Mouse (Mus musculus) lung, postnatal 0 days (tissue): Measurements from ENCODE around the gene Fgl2. TPM values are rescaled to one million over a fixed set of nuclear protein-coding genes. Genes with fewer than 3 reads are reported as not detected.

ENCODE experiments used
- ATAC-seq: fragments of 200-750 bp; cut with Nextera tagmentation; 2 replicates; pipeline ENCODE4 v1.8.0; 2017; ENCODE audit warnings: moderate library complexity
- DNase-seq: peaks from one replicate; pipeline ENCODE4 v3.0.0-alpha.2; 2016; ENCODE audit warnings: low spot score
- H3K27ac ChIP-seq: fragments of 300-500 bp; sonication (generic); 2 replicates; pipeline ENCODE4 v1.5.1; 2014; ENCODE audit warnings: antibody characterized with exemption, mild to moderate bottlenecking, low read length, mixed read lengths
- H3K27me3 ChIP-seq: fragments of 300-500 bp; sonication (generic); replicated peaks from 2 replicates; pipeline ENCODE4 v1.6.1; 2014; ENCODE audit warnings: low read length, mixed read lengths; ENCODE audit not compliant: insufficient read depth
- H3K36me3 ChIP-seq: fragments of 300-500 bp; sonication (generic); 2 replicates; pipeline ENCODE4 v1.6.1; 2014; ENCODE audit warnings: low read length, mixed read lengths; ENCODE audit not compliant: insufficient read depth
- H3K4me1 ChIP-seq: fragments of 300-500 bp; sonication (generic); 2 replicates; pipeline ENCODE4 v1.6.1; 2014; ENCODE audit warnings: antibody characterized with exemption, low read depth, low read length, mixed read lengths; ENCODE audit not compliant: insufficient read depth
- H3K4me2 ChIP-seq: fragments of 300-500 bp; sonication (generic); replicated peaks from 2 replicates; pipeline ENCODE4 v1.6.1; 2014; ENCODE audit warnings: low read depth, mild to moderate bottlenecking, low read length, moderate library complexity, mixed read lengths
- H3K4me3 ChIP-seq: fragments of 300-500 bp; sonication (generic); 2 replicates; pipeline ENCODE4 v1.5.1; 2014; ENCODE audit warnings: low read depth, low read length
- H3K9ac ChIP-seq: fragments of 300-500 bp; sonication (generic); replicated peaks from 2 replicates; pipeline ENCODE4 v1.6.1; 2014; ENCODE audit warnings: low read depth, mild to moderate bottlenecking
- H3K9me3 ChIP-seq: fragments of 300-500 bp; sonication (generic); 2 replicates; pipeline ENCODE4 v1.6.1; 2016; ENCODE audit warnings: low read length, mixed read lengths
- CTCF ChIP-seq: IDR thresholded peaks from 2 replicates; pipeline ENCODE4 v1.5.1; 2016; ENCODE audit warnings: antibody characterized with exemption, mild to moderate bottlenecking
- EP300 ChIP-seq: IDR thresholded peaks from 2 replicates; pipeline ENCODE4 v1.6.1; 2016; ENCODE audit warnings: antibody characterized with exemption, mild to moderate bottlenecking, control low read depth
- WGBS: fragments of 180-500 bp; shearing (Covaris S2); extraction: QIAGEN DNeasy Blood & Tissue Kit; methylation state at CpG from one replicate; pipeline ENCODE4 v1.1.7; 2014; 5-methylcytosine and 5-hydroxymethylcytosine counted together
- polyA plus RNA-seq: library from polyadenylated mRNA; unstranded; fragments of >200 nt; fragmentation: Nextera tagmentation; extraction: Ambion mirVana; gene quantifications from 2 replicates; pipeline ENCODE4 v1.2.1, GENCODE M21; 2015

The Fgl2 gene
- polyA plus RNA-seq, 1 experiment from 2014 or later = 8.7 TPM

DNA sequence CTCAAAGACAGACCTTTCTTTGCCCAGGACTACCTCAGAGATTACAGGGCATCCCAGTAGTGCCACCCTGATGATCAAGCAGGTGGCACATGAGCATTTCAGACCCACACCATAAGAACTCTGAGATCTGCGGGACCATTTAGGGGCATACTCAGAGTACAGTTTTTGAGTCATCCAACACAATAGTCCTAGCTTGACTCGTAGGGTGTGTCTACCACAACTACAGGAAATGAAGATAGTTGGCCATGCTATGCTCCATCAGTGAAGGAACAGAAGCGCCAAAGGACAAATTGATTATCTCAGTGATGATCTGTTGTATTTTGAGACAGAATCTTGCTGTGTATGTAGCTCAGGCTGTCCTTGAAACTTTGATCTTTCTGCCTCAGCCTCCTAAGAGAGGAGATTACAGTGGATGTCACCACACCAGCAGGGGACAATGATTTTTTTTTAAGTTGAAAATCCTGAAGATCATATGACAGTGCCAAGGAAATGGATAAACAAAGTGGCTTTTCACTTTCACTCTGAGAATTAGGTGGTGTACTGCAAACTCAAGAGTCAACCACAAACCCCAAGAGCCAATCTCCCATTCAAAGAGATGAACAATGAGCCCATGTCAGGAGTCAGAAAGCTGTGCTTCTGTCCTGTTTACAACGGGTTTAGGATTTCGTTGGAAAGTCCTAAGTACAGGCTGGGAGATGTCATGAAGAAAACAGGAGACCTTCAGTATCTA lies 2.1 kb upstream of the Fgl2 start:
- no peaks in the 10 kb centered on the region for H3K9me3 ChIP-seq
- TF ChIP-seq CTCF = no peak
- TF ChIP-seq EP300 = no peak
- no peak overlapping the region for H3K4me2 ChIP-seq
- no peaks in the 10 kb centered on the region for H3K27me3 ChIP-seq
- no peaks in the 10 kb centered on the region for H3K4me1 ChIP-seq
- H3K9ac ChIP-seq = no peak overlapping the region
- WGBS = 84% methylated on average over 5 of the region's 5 CpGs
- no peaks in the 10 kb centered on the region for H3K36me3 ChIP-seq
- ATAC-seq = no peak
- H3K27ac ChIP-seq = no peak overlapping the region
- H3K4me3 ChIP-seq = no peak overlapping the region
- DNase-seq = no peak

DNA sequence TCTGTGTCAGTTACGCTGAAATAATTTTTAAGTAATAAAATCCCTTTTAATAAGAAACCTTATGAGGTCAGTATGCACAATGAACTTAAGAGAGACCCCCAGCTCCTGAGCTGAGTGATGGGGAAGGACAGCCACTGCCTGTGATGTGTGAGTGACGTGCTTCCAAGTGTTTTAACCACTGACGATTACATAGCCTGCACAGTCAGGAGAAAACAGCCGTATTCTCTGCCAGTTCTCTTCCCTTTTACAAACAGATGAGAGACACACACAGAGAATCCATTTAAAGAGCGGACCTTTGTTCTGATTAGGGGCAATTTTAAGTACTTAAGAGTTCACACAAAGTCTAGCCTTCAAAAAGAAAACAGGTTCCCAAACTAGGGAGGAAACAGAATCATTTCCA lies 522 bp upstream of the Fgl2 start:
- no peak overlapping the region for H3K27ac ChIP-seq
- H3K9ac ChIP-seq = no peak overlapping the region
- WGBS = 48% methylated on average over 5 of the region's 5 CpGs
- DNase-seq (no peak), ATAC-seq (no peak)
- 0 out of 2 replicates have a peak overlapping the region, but pooled peaks have one; percentile 34 for H3K4me3 ChIP-seq
- H3K27me3 ChIP-seq = no peaks in the 10 kb centered on the region
- H3K9me3 ChIP-seq = no peaks in the 10 kb centered on the region
- no peaks in the 10 kb centered on the region for H3K4me1 ChIP-seq
- H3K36me3 ChIP-seq = no peaks in the 10 kb centered on the region
- H3K4me2 ChIP-seq = peak overlapping the region; percentile 67
- TF ChIP-seq CTCF (no peak), EP300 (no peak)

DNA sequence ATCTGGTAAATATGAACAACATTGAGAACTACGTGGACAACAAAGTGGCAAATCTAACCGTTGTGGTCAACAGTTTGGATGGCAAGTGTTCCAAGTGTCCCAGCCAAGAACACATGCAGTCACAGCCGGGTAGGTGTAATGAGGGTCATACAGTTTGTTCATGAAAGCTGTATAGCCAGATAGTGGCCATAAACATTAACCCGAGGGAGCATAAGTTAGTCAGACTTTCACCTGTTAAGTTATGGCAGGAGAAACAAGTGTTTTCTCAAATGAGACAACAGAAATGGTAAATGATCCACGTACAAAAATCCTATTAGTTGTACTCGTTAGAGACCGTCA lies 707 bp downstream of the Fgl2 start:
- Histone ChIP-seq H3K4me2 (peak overlapping the region; percentile 67), H3K9ac (no peak overlapping the region), H3K27me3 (no peaks in the 10 kb centered on the region), H3K27ac (no peak overlapping the region), H3K4me1 (no peaks in the 10 kb centered on the region), H3K4me3 (peak overlapping the region; percentile 34; the same call in 1 of the 2 replicates), H3K9me3 (no peaks in the 10 kb centered on the region), H3K36me3 (no peaks in the 10 kb centered on the region)
- 49% methylated on average over 7 of the region's 7 CpGs for WGBS
- DNase-seq (no peak), ATAC-seq (no peak)
- TF ChIP-seq CTCF (no peak), EP300 (no peak)

DNA sequence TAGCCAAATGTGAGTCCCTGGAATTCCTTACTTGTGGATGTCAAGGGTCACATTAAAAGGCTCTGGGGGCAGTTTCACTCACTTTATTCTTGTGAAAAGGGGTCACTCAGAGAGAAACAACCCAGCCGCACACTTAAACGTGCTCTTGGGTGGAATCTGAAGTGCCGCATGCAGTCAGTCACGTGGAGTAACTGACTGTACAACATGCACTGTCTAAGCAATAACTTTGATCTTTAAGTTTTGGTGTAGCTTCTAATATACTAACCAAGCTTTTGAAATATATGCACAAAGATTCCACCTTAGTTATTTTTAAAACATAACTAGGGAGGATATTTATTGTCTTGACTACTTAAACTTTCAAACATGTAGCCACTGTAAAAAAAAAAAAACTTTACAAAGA lies 4.5 kb downstream of the Fgl2 start:
- H3K9me3 ChIP-seq = no peaks in the 10 kb centered on the region
- H3K9ac ChIP-seq = no peak overlapping the region
- H3K4me2 ChIP-seq = no peak overlapping the region
- H3K27ac ChIP-seq = no peak overlapping the region
- no peaks in the 10 kb centered on the region for H3K36me3 ChIP-seq
- no peak overlapping the region for H3K4me3 ChIP-seq
- H3K4me1 ChIP-seq = no peaks in the 10 kb centered on the region
- DNase-seq = no peak
- 51% methylated on average over 4 of the region's 4 CpGs for WGBS
- ATAC-seq = no peak
- no peaks in the 10 kb centered on the region for H3K27me3 ChIP-seq
- TF ChIP-seq EP300 (no peak), CTCF (no peak)

DNA sequence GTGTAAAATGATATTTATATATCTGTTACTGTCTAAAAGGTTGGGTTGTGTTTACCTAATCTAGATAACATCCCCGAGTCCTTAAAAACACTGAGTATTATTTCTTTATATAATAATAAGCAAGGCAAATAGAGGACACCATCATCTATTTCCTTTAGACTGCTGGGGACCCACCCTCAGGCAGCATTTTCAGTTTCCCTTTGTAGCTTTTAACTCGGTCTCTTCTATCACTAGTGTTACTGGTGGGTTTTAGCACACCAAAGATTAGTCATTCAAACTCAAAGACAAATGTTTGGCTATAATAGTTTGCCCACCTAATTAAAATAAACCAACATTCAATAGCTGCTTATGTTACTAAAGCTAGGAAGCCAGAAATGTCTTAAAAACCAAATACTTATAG lies 6.0 kb downstream of the Fgl2 start:
- no peak overlapping the region for H3K27ac ChIP-seq
- no peak for ATAC-seq
- no peaks in the 10 kb centered on the region for H3K4me1 ChIP-seq
- H3K27me3 ChIP-seq = no peaks in the 10 kb centered on the region
- H3K9ac ChIP-seq = no peak overlapping the region
- 25% methylated on average over 2 of the region's 2 CpGs for WGBS
- TF ChIP-seq CTCF (no peak), EP300 (no peak)
- H3K9me3 ChIP-seq = no peaks in the 10 kb centered on the region
- H3K4me2 ChIP-seq = no peak overlapping the region
- H3K4me3 ChIP-seq = no peak overlapping the region
- DNase-seq = no peak
- H3K36me3 ChIP-seq = no peaks in the 10 kb centered on the region

DNA sequence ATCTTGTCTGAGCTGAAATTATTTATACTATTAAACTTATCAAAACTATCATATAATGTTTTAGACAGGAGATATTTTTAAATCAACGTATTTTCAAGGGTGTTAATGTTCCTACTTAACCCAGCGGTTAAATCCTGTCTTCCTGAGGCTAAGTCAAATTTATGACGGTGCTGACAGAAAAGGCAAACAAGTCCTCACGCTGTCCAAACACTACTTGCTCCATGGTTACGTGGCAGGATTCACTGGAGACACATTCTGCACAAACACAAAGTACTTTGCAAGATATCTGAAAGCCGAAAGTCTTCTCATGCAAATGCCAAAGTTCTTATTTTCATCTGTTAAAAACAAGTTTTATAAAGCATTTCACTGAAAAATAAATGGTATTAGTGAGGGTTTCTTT lies 9.5 kb downstream of the Fgl2 start:
- H3K9me3 ChIP-seq = no peaks in the 10 kb centered on the region
- H3K9ac ChIP-seq = no peak overlapping the region
- H3K36me3 ChIP-seq = no peaks in the 10 kb centered on the region
- H3K4me2 ChIP-seq = no peak overlapping the region
- TF ChIP-seq EP300 = no peak
- no peak for TF ChIP-seq CTCF
- 19% methylated on average over 6 of the region's 6 CpGs for WGBS
- ATAC-seq = no peak
- no peak overlapping the region for H3K4me3 ChIP-seq
- H3K4me1 ChIP-seq = peaks cover 4% of the 10 kb centered on the region; the same call in 1 of the 2 replicates
- no peak overlapping the region for H3K27ac ChIP-seq
- H3K27me3 ChIP-seq = no peaks in the 10 kb centered on the region
- no peak for DNase-seq
